Mouse (Mus musculus) spleen, postnatal 4 days (tissue): ENCODE measurements around the gene Hist2h3c2.
"Not testable (repeated sequence)": the region's sequence is repeated elsewhere in the genome, so short reads cannot be mapped to it uniquely, and the experiment has no call there.

Experiments
- DNase-seq, 2 experiments: peaks; one replicate each; pipeline ENCODE4 v3.0.0; 2022; ENCODE audit warnings: low spot score in 2 of 2

The Hist2h3c2 gene

DNA sequence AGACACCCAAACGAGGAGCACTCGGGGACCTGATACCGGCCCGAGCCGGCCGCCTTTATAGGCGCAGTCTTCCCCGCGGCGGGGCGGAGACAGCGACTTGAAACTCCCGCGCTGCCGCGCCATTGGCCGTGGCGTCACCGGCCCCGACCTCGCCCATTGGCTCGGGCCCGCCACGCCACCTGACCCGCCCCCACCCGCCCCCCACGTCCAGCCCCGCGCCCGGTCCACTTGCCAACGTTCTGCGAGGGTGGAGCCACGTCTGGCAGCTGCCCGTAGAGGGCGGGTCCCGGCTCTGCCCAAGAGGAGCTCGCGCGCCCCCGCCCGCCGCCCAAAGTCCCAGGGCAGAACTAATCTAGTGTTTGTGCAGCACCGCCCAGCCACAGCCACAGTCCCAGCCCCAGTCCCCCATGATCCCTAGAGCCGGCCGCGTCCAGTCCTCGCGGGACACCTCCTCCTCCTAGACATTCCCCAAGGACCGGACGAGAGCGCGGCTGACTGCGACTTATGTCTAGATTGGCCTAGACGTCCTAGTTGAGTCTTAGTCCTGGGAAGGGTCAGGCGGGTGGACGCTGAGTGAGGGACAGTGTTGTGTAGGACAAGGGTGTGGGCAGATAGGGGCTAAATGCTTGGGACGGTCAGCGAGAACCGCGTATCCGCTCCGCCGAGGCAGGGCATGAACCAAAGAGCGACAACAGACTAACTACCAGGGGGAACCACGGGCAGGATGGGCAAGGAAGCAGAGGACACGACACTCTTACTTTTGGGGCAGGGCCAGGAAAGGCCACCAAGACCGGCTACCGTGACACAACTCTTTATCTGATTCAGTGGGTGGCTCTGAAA lies at the start of gene Hist2h3c2:
Gene Hist2h3c2, minus strand, starts transcription at position 174 of the 840 bp plus-strand sequence.
- peak; percentile 73 to 89 for DNase-seq

- not testable (repeated sequence) for DNase-seq
Measured at GRCm38 (mm10) chr3:96287334-96287733, 48.4 kb upstream of the Hist2h3c2 start.

- no peak for DNase-seq
Measured at GRCm38 (mm10) chr3:96284457-96284856, 45.5 kb upstream of the Hist2h3c2 start.

DNA sequence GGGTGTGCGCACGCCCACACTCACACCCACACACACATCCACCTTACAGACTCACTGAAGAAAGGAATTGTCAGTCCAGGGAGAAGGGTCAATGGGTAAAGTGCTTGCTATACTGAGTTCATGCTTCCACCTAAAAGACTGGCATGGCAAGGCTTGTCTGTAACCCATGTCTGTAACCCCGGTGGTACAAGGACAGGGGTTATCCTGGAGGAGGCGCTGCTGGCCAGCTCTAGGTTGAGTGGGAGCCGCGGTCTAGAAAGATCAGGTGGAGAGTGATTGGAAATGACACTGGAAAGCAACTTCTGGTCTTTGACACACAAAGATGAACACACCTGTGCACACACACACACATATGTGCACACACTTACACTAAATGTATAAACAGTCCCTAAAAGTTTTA lies 41.7 kb upstream of the Hist2h3c2 start:
- no peak for DNase-seq

GRCm38 (mm10) chr3:96277800-96278624 lies 39.1 kb upstream of the Hist2h3c2 start:
- peak; percentile 95 to 98 for DNase-seq

DNA sequence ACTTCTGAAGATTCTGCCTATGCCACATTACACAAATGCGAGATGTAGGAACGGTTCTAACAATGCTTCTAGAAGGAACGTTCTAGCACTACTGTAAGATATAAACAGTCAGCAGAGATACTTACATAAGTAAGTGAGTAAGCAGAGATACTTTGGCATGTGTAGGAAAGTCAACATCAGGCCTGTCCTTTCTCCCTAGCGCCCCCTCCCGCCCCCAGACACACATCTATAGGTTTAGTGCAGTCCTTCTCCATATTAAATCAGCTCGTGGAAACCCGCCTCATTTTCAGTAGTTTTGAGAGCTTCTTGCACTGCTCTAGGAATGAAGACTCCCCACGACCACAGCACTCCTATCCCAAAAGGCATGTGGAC lies 38.5 kb upstream of the Hist2h3c2 start:
- peak; percentile 84 to 92 for DNase-seq

- DNase-seq = peak in 1 of 2 experiments; percentile 28
Measured at GRCm38 (mm10) chr3:96273591-96274465, 34.9 kb upstream of the Hist2h3c2 start.

DNA sequence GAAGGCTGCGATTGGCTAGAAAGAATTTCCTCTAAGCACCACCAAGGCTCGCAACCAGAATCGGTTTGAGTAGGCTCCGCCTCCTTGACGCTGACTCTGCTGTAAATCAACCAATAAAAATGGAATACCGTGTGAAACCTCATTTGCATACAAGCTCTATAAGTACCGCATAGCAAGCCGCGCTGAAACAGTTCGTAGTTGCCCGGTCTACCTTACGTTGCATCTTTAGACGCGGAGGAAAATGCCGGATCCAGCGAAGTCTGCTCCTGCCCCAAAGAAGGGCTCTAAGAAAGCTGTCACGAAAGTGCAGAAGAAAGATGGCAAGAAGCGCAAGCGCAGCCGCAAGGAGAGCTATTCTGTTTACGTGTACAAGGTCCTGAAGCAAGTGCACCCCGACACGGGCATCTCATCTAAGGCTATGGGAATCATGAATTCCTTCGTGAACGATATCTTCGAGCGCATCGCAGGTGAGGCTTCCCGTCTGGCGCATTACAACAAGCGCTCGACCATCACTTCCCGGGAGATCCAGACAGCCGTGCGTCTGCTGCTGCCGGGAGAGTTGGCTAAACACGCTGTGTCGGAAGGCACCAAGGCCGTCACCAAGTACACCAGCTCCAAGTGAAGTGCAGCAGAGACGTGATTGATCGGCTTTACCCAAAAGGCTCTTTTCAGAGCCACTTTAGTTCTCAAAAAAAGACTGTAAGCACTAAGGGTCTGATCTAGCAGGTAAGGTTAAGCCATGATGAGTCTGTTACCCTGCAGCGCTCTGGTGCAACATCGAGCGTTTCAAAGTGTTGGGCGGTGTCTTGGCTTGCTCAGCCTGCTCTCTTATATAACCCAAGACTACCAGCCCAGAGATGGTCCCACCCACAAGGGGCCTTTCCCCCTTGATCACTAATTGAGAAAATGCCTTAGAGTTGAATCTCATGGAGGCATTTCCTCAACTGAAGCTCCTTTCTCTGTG lies 30.9 kb upstream of the Hist2h3c2 start, which contains the start of gene Hist2h2bb:
Gene Hist2h2bb, plus strand, starts transcription at position 242 of the 964 bp plus-strand sequence.
- peak; percentile 92 to 96 for DNase-seq

GRCm38 (mm10) chr3:96268776-96269378 lies 29.9 kb upstream of the Hist2h3c2 start:
- DNase-seq = peak; percentile 48 to 81

- peak; percentile 89 to 96 for DNase-seq
Measured at GRCm38 (mm10) chr3:96268051-96268775, 29.3 kb upstream of the Hist2h3c2 start, which contains the start of gene Hist2h3b. Gene Hist2h3b (plus strand): TSS chr3:96268654.

DNA sequence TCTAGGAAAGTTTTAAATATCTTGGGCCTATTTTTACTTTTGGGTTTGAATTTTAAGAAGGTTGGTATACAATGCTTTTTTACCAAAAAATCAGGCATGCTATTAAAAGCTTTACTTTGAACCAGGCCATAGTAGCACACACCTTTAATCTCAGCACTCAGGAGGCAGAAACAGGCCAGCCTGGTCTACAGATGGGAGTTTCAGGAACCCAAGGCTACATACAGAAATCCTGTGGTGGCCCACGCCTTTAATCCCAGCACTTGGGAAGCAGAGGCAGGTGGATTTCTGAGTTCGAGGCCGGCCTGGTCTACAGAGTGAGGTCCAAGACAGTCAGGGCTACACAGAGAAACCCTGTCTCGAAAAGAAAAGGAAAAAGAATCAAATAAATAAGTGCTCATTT lies 28.6 kb upstream of the Hist2h3c2 start:
- no peak for DNase-seq

DNA sequence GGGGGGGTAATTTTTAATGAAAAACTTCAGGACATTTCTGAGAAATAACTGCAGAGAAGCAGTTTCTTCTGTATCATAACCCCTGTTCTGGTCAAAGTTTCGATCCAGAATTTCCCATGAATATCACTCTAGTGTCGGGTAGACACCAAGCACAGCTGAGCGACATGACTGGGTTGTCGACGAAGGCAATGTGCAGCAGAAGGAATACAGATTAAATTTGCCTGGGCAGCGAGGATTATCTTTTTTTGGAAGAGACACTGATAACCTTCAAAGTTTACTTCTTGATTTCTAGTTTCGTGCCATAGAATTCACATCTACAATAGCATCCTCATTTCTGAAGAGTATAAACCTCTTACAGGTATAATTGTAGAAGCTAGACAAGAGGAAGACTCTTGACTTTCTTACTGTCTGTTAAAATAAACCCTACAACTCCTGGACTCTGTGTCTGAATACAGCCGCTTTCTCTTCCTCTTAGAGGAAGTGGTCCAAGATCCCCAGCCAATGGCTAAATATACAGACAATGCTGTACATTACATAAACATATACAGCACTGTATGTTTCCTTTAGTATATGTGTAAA lies 27.3 kb upstream of the Hist2h3c2 start:
- no peak for DNase-seq

- DNase-seq = peak in 1 of 2 experiments; percentile 67
Measured at GRCm38 (mm10) chr3:96264404-96264949, 25.6 kb upstream of the Hist2h3c2 start.

GRCm38 (mm10) chr3:96263558-96264403 lies 24.9 kb upstream of the Hist2h3c2 start:
- peak; percentile 54 to 81 for DNase-seq

GRCm38 (mm10) chr3:96262979-96263550 lies 24.1 kb upstream of the Hist2h3c2 start, which contains the start of gene Hist2h4:
Gene Hist2h4 (minus strand): TSS chr3:96263311.
- DNase-seq = peak; percentile 96 to 98

DNA sequence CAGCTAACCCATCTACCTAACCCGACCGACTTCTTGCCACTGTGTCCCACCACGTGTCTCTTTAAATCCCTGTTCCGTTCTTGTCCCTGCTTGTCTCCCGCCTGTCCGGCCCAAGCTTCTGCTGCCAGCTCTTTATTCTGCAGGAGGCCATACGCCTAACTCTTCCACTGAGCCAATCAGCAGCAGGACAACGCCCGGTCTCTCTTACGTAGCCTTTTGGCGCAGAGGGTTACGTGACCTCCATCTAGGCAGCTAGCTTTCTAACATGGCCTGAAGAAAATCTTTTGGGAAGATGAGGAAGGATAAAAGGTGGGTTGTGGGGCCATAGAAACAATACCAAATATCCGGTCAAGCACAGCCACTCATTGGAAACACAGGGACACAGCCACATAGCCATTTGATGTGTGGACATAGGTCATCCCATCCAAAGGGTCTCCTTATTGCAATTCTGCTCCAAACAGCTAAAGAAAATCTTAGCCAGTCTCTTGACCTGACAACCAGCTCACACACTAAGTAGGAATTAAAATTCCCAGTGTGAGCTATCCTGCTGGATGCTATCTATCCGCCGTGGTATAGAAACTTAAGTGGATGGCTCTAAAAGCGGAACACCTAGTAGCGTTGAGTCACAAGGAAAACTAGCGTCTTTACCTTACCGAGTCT lies 23.4 kb upstream of the Hist2h3c2 start:
- peak; percentile 81 to 87 for DNase-seq
